Mouse (Mus musculus) kidney, adult 8-10 months (tissue): ENCODE measurements at regions not wholly inside any gene's neighbourhood (a gene's known extent, or its start where the extent isn't known, plus 50 kb on each side); places are given as distances from the start of the nearest gene placed in this dataset.
"Not testable (repeated sequence)": the region's sequence is repeated elsewhere in the genome, so short reads cannot be mapped to it uniquely, and the experiment has no call there.

Source experiments
- DNase-seq, 2 experiments: peaks; one replicate each; pipeline ENCODE4 v3.0.0; 2022

GRCm38 (mm10) chr6:41225382-41225781 lies 76.7 kb upstream of the Try4 start:
- DNase-seq: no peak

- no peak for DNase-seq
These were observed 83.7 kb upstream of the Try4 start for GRCm38 (mm10) chr6:41218415-41218814.

- DNase-seq: no peak
These were observed 86.2 kb upstream of the Try4 start for GRCm38 (mm10) chr6:41215857-41216256.

GRCm38 (mm10) chr6:41205864-41206263 lies 96.2 kb upstream of the Try4 start:
- DNase-seq: no peak

GRCm38 (mm10) chr6:41202882-41203281 lies 99.2 kb upstream of the Try4 start:
- no peak for DNase-seq

GRCm38 (mm10) chr6:41202302-41202701 lies 99.8 kb upstream of the Try4 start:
- no peak for DNase-seq

- no peak for DNase-seq
These were observed 107.6 kb upstream of the Try4 start for GRCm38 (mm10) chr6:41194464-41194863.

- no peak for DNase-seq
These were observed 110.2 kb upstream of the Try4 start for GRCm38 (mm10) chr6:41191734-41192326.

- no peak for DNase-seq
These were observed 113.2 kb upstream of the Try4 start for GRCm38 (mm10) chr6:41188910-41189309.

- DNase-seq: no peak
These were observed 114.1 kb upstream of the Try4 start for GRCm38 (mm10) chr6:41187966-41188365.

- no peak for DNase-seq
These were observed 123.2 kb upstream of the Try4 start for GRCm38 (mm10) chr6:41178896-41179295.

- DNase-seq: no peak
These were observed 124.0 kb upstream of the Try4 start for GRCm38 (mm10) chr6:41178019-41178418.

- DNase-seq: no peak
These were observed 124.9 kb upstream of the Try4 start for GRCm38 (mm10) chr6:41177152-41177551.

GRCm38 (mm10) chr6:41176034-41176433 lies 126.0 kb upstream of the Try4 start:
- DNase-seq: no peak

- no peak for DNase-seq
These were observed 128.2 kb upstream of the 2210010C04Rik start for GRCm38 (mm10) chr6:41163491-41163890.

- no peak for DNase-seq
These were observed 126.4 kb upstream of the 2210010C04Rik start for GRCm38 (mm10) chr6:41161693-41162092.

- DNase-seq: no peak
These were observed 116.8 kb upstream of the 2210010C04Rik start for GRCm38 (mm10) chr6:41152101-41152500.

GRCm38 (mm10) chr6:41151542-41151941 lies 116.2 kb upstream of the 2210010C04Rik start:
- no peak for DNase-seq

GRCm38 (mm10) chr6:41140916-41141315 lies 105.6 kb upstream of the 2210010C04Rik start:
- DNase-seq: no peak

- not testable (repeated sequence) for DNase-seq
These were observed 102.1 kb upstream of the 2210010C04Rik start for GRCm38 (mm10) chr6:41137401-41137777.

GRCm38 (mm10) chr6:41136717-41137400 lies 101.5 kb upstream of the 2210010C04Rik start:
- DNase-seq: peak in 1 of 2 experiments; percentile 12

- DNase-seq: no peak
These were observed 99.9 kb upstream of the 2210010C04Rik start for GRCm38 (mm10) chr6:41135160-41135559.

- no peak for DNase-seq
These were observed 94.6 kb upstream of the 2210010C04Rik start for GRCm38 (mm10) chr6:41129906-41130305.

- DNase-seq: peak; percentile 9 to 16
These were observed 92.5 kb upstream of the 2210010C04Rik start for GRCm38 (mm10) chr6:41127816-41128215.

GRCm38 (mm10) chr6:41126855-41127254 lies 91.5 kb upstream of the 2210010C04Rik start:
- DNase-seq: no peak
